Mouse (Mus musculus) cortical plate, adult 2 months (tissue): ENCODE data around the gene Habp4. TPM values are rescaled to one million over a fixed set of nuclear protein-coding genes. Genes with fewer than 3 reads are reported as not detected.

ENCODE experiments used
- H3K27ac ChIP-seq: fragments of 200-500 bp; 2 replicates; pipeline ENCODE4 v1.5.1; 2012; ENCODE audit warnings: low read length, control low read depth, inconsistent platforms; ENCODE audit not compliant: insufficient read depth
- H3K4me1 ChIP-seq: fragments of 200-500 bp; 2 replicates; pipeline ENCODE4 v1.6.1; 2011; ENCODE audit warnings: low read length; ENCODE audit not compliant: control insufficient read depth, insufficient read depth
- H3K4me3 ChIP-seq: fragments of 200-500 bp; 2 replicates; pipeline ENCODE4 v1.5.1; 2011; ENCODE audit warnings: mild to moderate bottlenecking, low read length, control low read depth; ENCODE audit not compliant: insufficient read depth
- CTCF ChIP-seq: fragments of 200-500 bp; IDR thresholded peaks from 2 replicates; pipeline ENCODE4 v1.5.1; 2011; ENCODE audit warnings: mild to moderate bottlenecking, control low read depth, low read length; ENCODE audit not compliant: insufficient read depth; ENCODE audit errors: extremely low read depth
- POLR2A ChIP-seq: fragments of 200-500 bp; IDR thresholded peaks from 2 replicates; pipeline ENCODE4 v1.6.1; 2011; ENCODE audit warnings: mild to moderate bottlenecking, low read length, control low read depth; ENCODE audit not compliant: insufficient read depth; ENCODE audit errors: extremely low read depth
- polyA plus RNA-seq: library from polyadenylated mRNA; depleted of rRNA; stranded (reverse); fragments of >200 nt; gene quantifications from 2 replicates; pipeline ENCODE4 v1.2.3, GENCODE M21; 2012

The Habp4 gene
- polyA plus RNA-seq, 1 experiment: 203 TPM

GRCm38 (mm10) chr13:64185586-64185985, 24.0 kb downstream of the Habp4 start:
- TF ChIP-seq POLR2A (no peak), CTCF (no peak)
- H3K4me3 ChIP-seq: no peak overlapping the region
- no peak overlapping the region for H3K27ac ChIP-seq
- no peaks in the 10 kb centered on the region for H3K4me1 ChIP-seq

- TF ChIP-seq CTCF (no peak), POLR2A (no peak)
- Histone ChIP-seq H3K27ac (no peak overlapping the region), H3K4me1 (no peaks in the 10 kb centered on the region), H3K4me3 (no peak overlapping the region)
These were observed 24.9 kb downstream of the Habp4 start for GRCm38 (mm10) chr13:64186516-64186915.

- no peak overlapping the region for H3K4me3 ChIP-seq
- TF ChIP-seq CTCF: no peak
- no peak for TF ChIP-seq POLR2A
- H3K4me1 ChIP-seq: no peaks in the 10 kb centered on the region
- H3K27ac ChIP-seq: no peak overlapping the region
These were observed 25.4 kb downstream of the Habp4 start for GRCm38 (mm10) chr13:64187065-64187464.

GRCm38 (mm10) chr13:64197899-64198298, 36.3 kb downstream of the Habp4 start:
- Histone ChIP-seq H3K4me1 (no peaks in the 10 kb centered on the region), H3K4me3 (no peak overlapping the region), H3K27ac (no peak overlapping the region)
- TF ChIP-seq POLR2A: no peak

- Histone ChIP-seq H3K27ac (no peak overlapping the region), H3K4me1 (no peaks in the 10 kb centered on the region)
These were observed 36.7 kb downstream of the Habp4 start for GRCm38 (mm10) chr13:64198310-64198709.

GRCm38 (mm10) chr13:64200911-64201310, 39.3 kb downstream of the Habp4 start:
- H3K4me3 ChIP-seq: no peak overlapping the region
- TF ChIP-seq CTCF (no peak), POLR2A (no peak)
- H3K27ac ChIP-seq: no peak overlapping the region
- no peaks in the 10 kb centered on the region for H3K4me1 ChIP-seq

More at GRCm38 (mm10) chr13:64198310-64198709, 36.7 kb downstream of the Habp4 start:
- TF ChIP-seq POLR2A (no peak), CTCF (no peak)
- no peak overlapping the region for H3K4me3 ChIP-seq

- TF ChIP-seq POLR2A (no peak), CTCF (no peak)
- Histone ChIP-seq H3K4me3 (no peak overlapping the region), H3K27ac (no peak overlapping the region), H3K4me1 (no peaks in the 10 kb centered on the region)
These were observed 43.1 kb downstream of the Habp4 start for GRCm38 (mm10) chr13:64204726-64205125.

- no peaks in the 10 kb centered on the region for H3K4me1 ChIP-seq
- TF ChIP-seq POLR2A (no peak), CTCF (0 out of 2 replicates have a peak, but pooled peaks have one; percentile 12)
- H3K27ac ChIP-seq: no peak overlapping the region
- H3K4me3 ChIP-seq: no peak overlapping the region
These were observed 43.6 kb downstream of the Habp4 start for GRCm38 (mm10) chr13:64205186-64205585.

- no peak for TF ChIP-seq POLR2A
- no peak for TF ChIP-seq CTCF
- H3K27ac ChIP-seq: no peak overlapping the region
- peaks cover 1% of the 10 kb centered on the region; the same call in 1 of the 2 replicates for H3K4me1 ChIP-seq
- H3K4me3 ChIP-seq: no peak overlapping the region
These were observed 46.5 kb downstream of the Habp4 start for GRCm38 (mm10) chr13:64208146-64208545.

GRCm38 (mm10) chr13:64211995-64212603, 50.5 kb downstream of the Habp4 start:
- TF ChIP-seq CTCF (no peak), POLR2A (no peak)
- Histone ChIP-seq H3K27ac (no peak overlapping the region), H3K4me1 (peaks cover 1% of the 10 kb centered on the region), H3K4me3 (no peak overlapping the region)

- Histone ChIP-seq H3K4me1 (peaks cover 1% of the 10 kb centered on the region), H3K27ac (no peak overlapping the region), H3K4me3 (no peak overlapping the region)
- TF ChIP-seq POLR2A (no peak), CTCF (no peak)
These were observed 53.3 kb downstream of the Habp4 start for GRCm38 (mm10) chr13:64214891-64215290.
